Mouse (Mus musculus) testis, adult 2 months (tissue): ENCODE measurements around the gene Prss53.

ENCODE experiments used
- CTCF ChIP-seq: fragments of 200-500 bp; IDR thresholded peaks from 2 replicates; pipeline ENCODE4 v1.5.1; 2012; ENCODE audit warnings: low read depth, mild to moderate bottlenecking, inconsistent platforms, low read length, moderate library complexity; ENCODE audit not compliant: control insufficient read depth, insufficient read depth, insufficient replicate concordance
- POLR2A ChIP-seq: fragments of 200-500 bp; IDR thresholded peaks from 2 replicates; pipeline ENCODE4 v1.6.1; 2012; ENCODE audit warnings: low read depth, mild to moderate bottlenecking, inconsistent platforms, low read length, moderate library complexity; ENCODE audit not compliant: control insufficient read depth

GRCm38 (mm10) chr7:127930636-127931035 is 39.9 kb upstream of the Prss53 start:
- TF ChIP-seq CTCF, result no peak
- TF ChIP-seq POLR2A, result no peak
